In genomic region chr6:28980750-28981584, GRCm38 (mm10) we compare ENCODE assay signal across 8 mouse cellular contexts.
DNase-seq lines count a peak whose midpoint lies in the region; ATAC-seq and TF ChIP-seq lines count a peak whose summit lies in the region.

No protein-coding gene starts in this region.

- peak; percentile 32 for DNase-seq in ES-CJ7 (ENCODE audit: low read depth, low spot score)
- peak; percentile 94 for DNase-seq in brain, embryonic 14.5 days (ENCODE audit: low read depth)
- DNase-seq in left cerebral cortex, postnatal 10 days (ENCODE audit: extremely low spot score in 1 of 2, low spot score in 2 of 2): peak; percentile 65 to 73

- peaks cover 19% of the 10 kb centered on the region for H3K4me1 ChIP-seq in forebrain, embryonic 12.5 days
- H3K4me1 ChIP-seq in intestine, embryonic 15.5 days (replicated peaks): peaks cover 9% of the 10 kb centered on the region
- H3K4me1 ChIP-seq in midbrain, embryonic 16.5 days (ENCODE audit: control insufficient read depth, insufficient read depth, low read length): peaks cover 13% of the 10 kb centered on the region

- no peak for TF ChIP-seq CTCF in brain, embryonic 14.5 days (IDR thresholded peaks at IDR 0.05; ENCODE audit: borderline replicate concordance, extremely low read depth, insufficient read depth, insufficient read length)

- H3K4me2 ChIP-seq in forebrain, embryonic 12.5 days: peak overlapping the region; percentile 91
- H3K4me2 ChIP-seq in intestine, embryonic 15.5 days (replicated peaks): peak overlapping the region; percentile 82
- H3K4me2 ChIP-seq in midbrain, embryonic 16.5 days (ENCODE audit: low read length): peak overlapping the region; percentile 99

- 0 out of 2 replicates have a peak, but pooled peaks have one; percentile 9 for TF ChIP-seq POLR2A in brain, embryonic 14.5 days (IDR thresholded peaks at IDR 0.05; ENCODE audit: borderline replicate concordance, extremely low read depth, insufficient read depth, insufficient read length, poor library complexity, severe bottlenecking)

- H3K9me3 ChIP-seq in forebrain, embryonic 12.5 days: no peaks in the 10 kb centered on the region
- H3K9me3 ChIP-seq in intestine, embryonic 15.5 days: no peaks in the 10 kb centered on the region
- no peaks in the 10 kb centered on the region for H3K9me3 ChIP-seq in midbrain, embryonic 16.5 days (replicated peaks; ENCODE audit: control insufficient read depth, low read length, poor library complexity, severe bottlenecking)

- intact Hi-C loops in left cerebral cortex, postnatal 10 days (cut with DNase I): no loop called here

- peak overlapping the region; percentile 55 for H3K4me3 ChIP-seq in forebrain, embryonic 12.5 days (replicated peaks)
- peak overlapping the region; percentile 45 for H3K4me3 ChIP-seq in intestine, embryonic 15.5 days (replicated peaks)
- peak overlapping the region; percentile 56 for H3K4me3 ChIP-seq in midbrain, embryonic 16.5 days (ENCODE audit: low read depth, low read length)

- under 1% methylated on average over 56 of the region's 56 CpGs for WGBS in forebrain, embryonic 12.5 days
- under 1% methylated on average over 56 of the region's 56 CpGs for WGBS in intestine, embryonic 15.5 days
- under 1% methylated on average over 56 of the region's 56 CpGs for WGBS in midbrain, embryonic 16.5 days

- peak; percentile 88 for ATAC-seq in forebrain, embryonic 12.5 days (ENCODE audit: low FRiP score)
- ATAC-seq in intestine, embryonic 15.5 days: peak; percentile 85
- peak; percentile 89 for ATAC-seq in midbrain, embryonic 16.5 days
- no peak for ATAC-seq in monocyte, adult 5-6 weeks (replicated peaks; ENCODE audit: insufficient number of reproducible peaks, low FRiP score, low TSS enrichment, poor library complexity, severe bottlenecking)
- ATAC-seq in CD4-positive, CD25-positive, alpha-beta regulatory T cell, adult 4 months: no peak

- H3K27me3 ChIP-seq in forebrain, embryonic 12.5 days: peaks cover 75% of the 10 kb centered on the region
- H3K27me3 ChIP-seq in intestine, embryonic 15.5 days (replicated peaks): peaks cover 36% of the 10 kb centered on the region
- H3K27me3 ChIP-seq in midbrain, embryonic 16.5 days (ENCODE audit: control insufficient read depth, insufficient read depth, low read depth, low read length): peaks cover 2% of the 10 kb centered on the region; the same call in 1 of the 2 replicates

- peak overlapping the region; percentile 77 for H3K27ac ChIP-seq in forebrain, embryonic 12.5 days
- H3K27ac ChIP-seq in intestine, embryonic 15.5 days: no peak overlapping the region
- peak overlapping the region; percentile 74 for H3K27ac ChIP-seq in midbrain, embryonic 16.5 days (ENCODE audit: low read length)

- H3K36me3 ChIP-seq in forebrain, embryonic 12.5 days (replicated peaks): no peaks in the 10 kb centered on the region
- no peaks in the 10 kb centered on the region for H3K36me3 ChIP-seq in intestine, embryonic 15.5 days
- H3K36me3 ChIP-seq in midbrain, embryonic 16.5 days (ENCODE audit: control insufficient read depth, insufficient read depth, low read length): no peaks in the 10 kb centered on the region

- peak overlapping the region; percentile 49 for H3K9ac ChIP-seq in forebrain, embryonic 12.5 days
- H3K9ac ChIP-seq in intestine, embryonic 15.5 days: peak overlapping the region; percentile 29; the same call in 1 of the 2 replicates
- H3K9ac ChIP-seq in midbrain, embryonic 16.5 days (ENCODE audit: low read depth, low read length): peak overlapping the region; percentile 83

Comparison
In these comparisons a context has a peak if more than half of its experiments do, and no peak if none do; other contexts are left out.
1. DNase-seq: peak in every context shown above with its lines; median percentile 94 in brain, embryonic 14.5 days; 69 in left cerebral cortex, postnatal 10 days; 32 in ES-CJ7.
2. ATAC-seq: peak in forebrain, embryonic 12.5 days (single experiment), intestine, embryonic 15.5 days (single experiment) and midbrain, embryonic 16.5 days (single experiment); none in monocyte, adult 5-6 weeks (single experiment) and CD4-positive, CD25-positive, alpha-beta regulatory T cell, adult 4 months (single experiment).
3. H3K9ac ChIP-seq: peak in every context shown above with its lines; median percentile 83 in midbrain, embryonic 16.5 days; 49 in forebrain, embryonic 12.5 days; 29 in intestine, embryonic 15.5 days.
4. Peak in every context shown above with its lines, with median percentiles within 50 percentile points of each other: H3K4me2 ChIP-seq and H3K4me3 ChIP-seq.